Mouse (Mus musculus) CD4-positive, CD25-positive, alpha-beta regulatory T cell (primary cell): ENCODE results near the gene Ankrd44. TPM values are rescaled to one million over a fixed set of nuclear protein-coding genes. Genes with fewer than 3 reads are reported as not detected.

Experiments used
- polyA plus RNA-seq: library from polyadenylated mRNA; unstranded; fragments of 100-300 nt; shearing (Covaris generic); gene quantifications from one replicate; pipeline ENCODE4 v1.2.1, GENCODE M21; 2017

Gene Ankrd44
- polyA plus RNA-seq = 293 TPM

GRCm38 (mm10) chr1:54925971-54926771, at the start of gene Ankrd44:
Gene Ankrd44 (minus strand): TSS chr1:54926387.

Other genes with a start within 250 kb of the Ankrd44 start
- gene Sf3b1, start 101.1 kb upstream of the Ankrd44 start, polyA plus RNA-seq = 682 TPM
- gene Coq10b, start 126.4 kb upstream of the Ankrd44 start, polyA plus RNA-seq = 28.9 TPM
- gene Hspe1, start 161.7 kb upstream of the Ankrd44 start, polyA plus RNA-seq = 147 TPM
- 141 TPM for gene Hspd1, start 161.9 kb upstream of the Ankrd44 start, polyA plus RNA-seq
- gene Mob4, start 204.8 kb upstream of the Ankrd44 start, polyA plus RNA-seq = 111 TPM